Mouse (Mus musculus): Measurements from ENCODE around the gene Slc25a18. TPM values are rescaled to one million over a fixed set of nuclear protein-coding genes. Genes with fewer than 3 reads are reported as not detected.
A peak's percentile ranks its signal among the peaks of the same experiment; 100 is the strongest.

Slc25a18 gene
- polyA plus RNA-seq (2015; fragmentation: Nextera tagmentation; extraction: Ambion mirVana): 0.45 and 0.56 TPM in 2 replicates

DNA sequence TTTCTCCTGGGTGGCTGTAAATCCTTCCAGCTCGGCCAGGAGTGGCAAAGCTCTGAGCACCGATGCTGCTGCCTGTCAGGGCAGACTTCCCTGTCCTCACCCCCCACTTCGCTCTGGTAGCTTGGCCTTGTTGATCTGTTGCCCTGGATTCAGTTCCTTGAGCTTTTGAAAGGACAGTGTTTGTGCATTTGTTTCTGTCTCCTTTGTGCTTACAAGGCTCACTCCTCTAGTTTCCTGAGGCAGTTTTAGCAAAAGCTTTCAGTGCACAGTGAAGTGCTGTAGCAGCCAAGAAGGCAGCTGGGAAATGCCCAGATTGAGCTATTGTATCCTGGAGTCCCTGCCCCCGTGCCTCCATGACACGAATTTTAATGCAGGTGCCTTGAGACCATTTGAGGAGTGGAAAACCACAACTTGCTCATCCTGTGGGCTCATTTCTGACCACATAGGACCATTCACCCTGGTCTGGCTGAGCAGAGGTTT lies at the start of gene Slc25a18:
Slc25a18 (plus strand) TSS at position 430 of the 480 bp plus-strand sequence.
- Histone ChIP-seq H3K4me2 (replicated peaks; ENCODE audit: low read depth, low read length) (no peak within 1 kb of the TSS), H3K4me1 (ENCODE audit: insufficient read depth, low read depth, low read length) (no peaks in the 10 kb centered on the region), H3K27ac (ENCODE audit: low read length) (0 out of 2 replicates have a peak within 1 kb of the TSS, but pooled peaks have one; percentile 1), H3K27me3 (replicated peaks; ENCODE audit: insufficient read depth, low read length) (no peaks in the 10 kb centered on the region), H3K9me3 (ENCODE audit: low read length) (no peaks in the 10 kb centered on the region), H3K9ac (replicated peaks; ENCODE audit: low read depth) (no peak within 1 kb of the TSS), H3K36me3 (ENCODE audit: insufficient read depth, low read length) (no peaks in the 10 kb centered on the region), H3K4me3 (ENCODE audit: low read depth, low read length) (no peak within 1 kb of the TSS)
- TF ChIP-seq EP300 (IDR thresholded peaks at IDR 0.05) (no peak), CTCF (IDR thresholded peaks at IDR 0.05) (no peak)
- 63% methylated on average over 5 of the region's 5 CpGs for WGBS
- no peak for DNase-seq (ENCODE audit: low spot score)
- ATAC-seq: no peak

DNA sequence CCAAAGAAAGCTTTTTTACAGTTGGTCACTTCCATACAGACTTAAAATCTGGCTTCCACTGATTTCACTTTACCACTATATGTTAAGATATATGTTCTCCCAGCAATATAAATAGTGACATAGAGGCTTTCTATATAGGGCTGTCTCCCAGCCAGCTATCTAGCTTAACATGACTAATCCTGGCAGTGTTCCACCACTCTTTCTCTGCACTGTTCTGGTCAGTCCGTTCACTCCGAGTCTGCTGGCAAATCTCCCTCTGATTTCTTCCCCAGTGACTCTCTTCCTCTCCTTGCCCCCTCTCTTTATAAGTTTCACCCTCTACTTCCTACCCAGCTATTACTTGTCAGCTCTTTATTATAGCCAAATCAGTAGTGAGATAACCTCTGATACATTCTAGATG lies 47.4 kb upstream of the Slc25a18 start:
- Histone ChIP-seq H3K4me3 (ENCODE audit: low read depth, low read length) (no peak overlapping the region), H3K9me3 (ENCODE audit: low read length) (no peaks in the 10 kb centered on the region), H3K27me3 (replicated peaks; ENCODE audit: insufficient read depth, low read length) (no peaks in the 10 kb centered on the region), H3K4me2 (replicated peaks; ENCODE audit: low read depth, low read length) (no peak overlapping the region), H3K4me1 (ENCODE audit: insufficient read depth, low read depth, low read length) (no peaks in the 10 kb centered on the region), H3K36me3 (ENCODE audit: insufficient read depth, low read length) (no peaks in the 10 kb centered on the region), H3K9ac (replicated peaks; ENCODE audit: low read depth) (no peak overlapping the region), H3K27ac (ENCODE audit: low read length) (no peak overlapping the region)
- ATAC-seq (no peak), DNase-seq (ENCODE audit: low spot score) (peak; percentile 17)
- 33% methylated on average over 2 of the region's 2 CpGs for WGBS
- TF ChIP-seq EP300 (IDR thresholded peaks at IDR 0.05) (no peak), CTCF (IDR thresholded peaks at IDR 0.05) (no peak)

- no peaks in the 10 kb centered on the region for H3K36me3 ChIP-seq (ENCODE audit: insufficient read depth, low read length)
- ATAC-seq (no peak), DNase-seq (ENCODE audit: low spot score) (no peak)
- TF ChIP-seq CTCF (IDR thresholded peaks at IDR 0.05) (no peak), EP300 (IDR thresholded peaks at IDR 0.05) (no peak)
- H3K4me2 ChIP-seq (replicated peaks; ENCODE audit: low read depth, low read length): no peak overlapping the region
- no peak overlapping the region for H3K4me3 ChIP-seq (ENCODE audit: low read depth, low read length)
- no peaks in the 10 kb centered on the region for H3K4me1 ChIP-seq (ENCODE audit: insufficient read depth, low read depth, low read length)
- no peaks in the 10 kb centered on the region for H3K27me3 ChIP-seq (replicated peaks; ENCODE audit: insufficient read depth, low read length)
- H3K27ac ChIP-seq (ENCODE audit: low read length): no peak overlapping the region
- no peak overlapping the region for H3K9ac ChIP-seq (replicated peaks; ENCODE audit: low read depth)
- no peaks in the 10 kb centered on the region for H3K9me3 ChIP-seq (ENCODE audit: low read length)
- 71% methylated on average over 3 of the region's 3 CpGs for WGBS
Observed at GRCm38 (mm10) chr6:120736011-120736410, 37.4 kb upstream of the Slc25a18 start.

DNA sequence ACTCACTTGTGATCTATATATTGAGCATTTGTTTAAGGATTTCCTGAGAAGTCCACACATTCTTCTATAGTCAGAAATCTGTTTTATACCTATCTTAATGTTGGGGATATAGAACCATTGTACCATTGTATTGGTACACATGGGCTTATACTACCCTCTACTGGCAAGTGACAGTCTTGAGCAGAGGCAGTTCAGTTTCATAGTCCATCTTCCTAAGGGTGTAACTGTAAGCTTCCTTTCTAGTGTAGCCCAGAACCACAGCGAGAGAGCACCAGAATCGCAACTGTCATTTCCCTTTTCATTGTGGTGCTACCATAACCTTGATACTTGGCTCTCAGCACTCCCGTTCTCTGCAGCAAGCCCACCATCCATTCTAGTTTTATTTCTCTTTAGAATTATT lies 36.8 kb upstream of the Slc25a18 start:
- Histone ChIP-seq H3K27me3 (replicated peaks; ENCODE audit: insufficient read depth, low read length) (no peaks in the 10 kb centered on the region), H3K4me2 (replicated peaks; ENCODE audit: low read depth, low read length) (no peak overlapping the region), H3K27ac (ENCODE audit: low read length) (no peak overlapping the region), H3K4me1 (ENCODE audit: insufficient read depth, low read depth, low read length) (no peaks in the 10 kb centered on the region), H3K9me3 (ENCODE audit: low read length) (no peaks in the 10 kb centered on the region), H3K9ac (replicated peaks; ENCODE audit: low read depth) (no peak overlapping the region), H3K4me3 (ENCODE audit: low read depth, low read length) (no peak overlapping the region), H3K36me3 (ENCODE audit: insufficient read depth, low read length) (no peaks in the 10 kb centered on the region)
- DNase-seq (ENCODE audit: low spot score) (peak; percentile 78), ATAC-seq (peak; percentile 68; the same call in 1 of the 2 replicates)
- WGBS: 58% methylated on average over 3 of the region's 3 CpGs
- TF ChIP-seq EP300 (IDR thresholded peaks at IDR 0.05) (no peak), CTCF (IDR thresholded peaks at IDR 0.05) (peak; percentile 92)

- WGBS: 78% methylated on average over 2 of the region's 2 CpGs
Observed at GRCm38 (mm10) chr6:120743130-120743529, 30.2 kb upstream of the Slc25a18 start.

GRCm38 (mm10) chr6:120744266-120744665 lies 29.1 kb upstream of the Slc25a18 start:
- H3K4me1 ChIP-seq (ENCODE audit: insufficient read depth, low read depth, low read length): no peaks in the 10 kb centered on the region

More at GRCm38 (mm10) chr6:120743130-120743529, 30.2 kb upstream of the Slc25a18 start:
- Histone ChIP-seq H3K9ac (replicated peaks; ENCODE audit: low read depth) (no peak overlapping the region), H3K4me1 (ENCODE audit: insufficient read depth, low read depth, low read length) (no peaks in the 10 kb centered on the region), H3K4me3 (ENCODE audit: low read depth, low read length) (no peak overlapping the region), H3K36me3 (ENCODE audit: insufficient read depth, low read length) (no peaks in the 10 kb centered on the region), H3K27ac (ENCODE audit: low read length) (no peak overlapping the region), H3K9me3 (ENCODE audit: low read length) (no peaks in the 10 kb centered on the region), H3K4me2 (replicated peaks; ENCODE audit: low read depth, low read length) (no peak overlapping the region), H3K27me3 (replicated peaks; ENCODE audit: insufficient read depth, low read length) (no peaks in the 10 kb centered on the region)
- no peak for DNase-seq (ENCODE audit: low spot score)
- ATAC-seq: no peak
- no peak for TF ChIP-seq EP300 (IDR thresholded peaks at IDR 0.05)
- TF ChIP-seq CTCF (IDR thresholded peaks at IDR 0.05): no peak

More at GRCm38 (mm10) chr6:120744266-120744665, 29.1 kb upstream of the Slc25a18 start:
- Histone ChIP-seq H3K4me2 (replicated peaks; ENCODE audit: low read depth, low read length) (no peak overlapping the region), H3K27me3 (replicated peaks; ENCODE audit: insufficient read depth, low read length) (no peaks in the 10 kb centered on the region), H3K4me3 (ENCODE audit: low read depth, low read length) (no peak overlapping the region), H3K36me3 (ENCODE audit: insufficient read depth, low read length) (no peaks in the 10 kb centered on the region), H3K9ac (replicated peaks; ENCODE audit: low read depth) (no peak overlapping the region), H3K9me3 (ENCODE audit: low read length) (no peaks in the 10 kb centered on the region), H3K27ac (ENCODE audit: low read length) (no peak overlapping the region)
- no peak for DNase-seq (ENCODE audit: low spot score)
- TF ChIP-seq EP300 (IDR thresholded peaks at IDR 0.05): no peak
- no peak for TF ChIP-seq CTCF (IDR thresholded peaks at IDR 0.05)
- ATAC-seq: no peak
- WGBS: 78% methylated on average over 7 of the region's 7 CpGs
